Mouse (Mus musculus): ENCODE data around the gene Pold1. TPM values are rescaled to one million over a fixed set of nuclear protein-coding genes. Genes with fewer than 3 reads are reported as not detected.
A peak's percentile ranks its signal among the peaks of the same experiment; 100 is the strongest.

Gene Pold1
- total RNA-seq, 2 experiments from 2014 or later: 90.8 to 214 TPM

- no peak for ATAC-seq (replicated peaks; ENCODE audit: low FRiP score, low TSS enrichment, poor library complexity, severe bottlenecking)
Measured at GRCm38 (mm10) chr7:44531207-44531606, 17.4 kb downstream of the Pold1 start.

DNA sequence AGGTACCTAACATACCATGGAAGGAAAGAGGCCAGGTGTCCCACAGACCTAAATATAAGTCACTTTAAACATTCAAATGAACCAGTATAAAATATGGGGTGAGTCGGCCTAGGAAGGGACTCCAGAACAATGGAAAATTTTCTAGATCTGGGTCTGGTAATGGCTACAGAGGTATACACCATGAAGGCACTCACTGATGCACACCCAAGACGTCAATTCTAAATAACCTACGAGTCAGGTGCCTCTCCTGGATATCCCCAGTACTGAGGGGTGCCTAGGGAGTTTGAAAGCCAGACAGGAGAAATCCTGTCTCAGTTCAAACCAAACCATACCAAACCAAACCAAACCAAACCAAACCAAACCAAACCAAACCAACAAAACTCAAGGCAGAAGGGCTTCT, 18.1 kb downstream of the Pold1 start:
- ATAC-seq (replicated peaks; ENCODE audit: low FRiP score, low TSS enrichment, poor library complexity, severe bottlenecking): no peak

DNA sequence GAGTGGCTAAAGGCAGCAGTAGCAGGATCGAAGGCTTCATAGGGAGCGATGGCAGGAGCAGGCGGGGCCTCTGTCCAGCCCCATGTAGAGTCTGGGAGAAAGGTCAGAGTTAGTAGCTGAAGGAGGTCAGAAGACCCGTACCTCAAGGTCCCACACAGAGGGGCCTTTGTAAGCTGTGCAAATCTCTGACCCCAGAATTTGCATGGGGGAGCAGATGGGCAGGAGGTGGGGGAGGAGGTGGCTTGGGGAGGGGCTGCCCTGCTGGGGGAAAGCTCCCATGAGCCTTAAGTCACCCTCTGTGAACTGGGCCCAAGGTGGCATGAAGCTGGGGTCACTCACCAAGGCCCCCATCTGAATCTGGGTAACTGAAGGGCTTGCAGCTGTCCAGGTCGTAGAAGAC, 19.1 kb downstream of the Pold1 start:
- ATAC-seq (replicated peaks; ENCODE audit: low FRiP score, low TSS enrichment, poor library complexity, severe bottlenecking): no peak

- peak; percentile 77 for ATAC-seq (replicated peaks; ENCODE audit: low FRiP score, low TSS enrichment, poor library complexity, severe bottlenecking)
Measured at GRCm38 (mm10) chr7:44527483-44528398, 20.9 kb downstream of the Pold1 start.

DNA sequence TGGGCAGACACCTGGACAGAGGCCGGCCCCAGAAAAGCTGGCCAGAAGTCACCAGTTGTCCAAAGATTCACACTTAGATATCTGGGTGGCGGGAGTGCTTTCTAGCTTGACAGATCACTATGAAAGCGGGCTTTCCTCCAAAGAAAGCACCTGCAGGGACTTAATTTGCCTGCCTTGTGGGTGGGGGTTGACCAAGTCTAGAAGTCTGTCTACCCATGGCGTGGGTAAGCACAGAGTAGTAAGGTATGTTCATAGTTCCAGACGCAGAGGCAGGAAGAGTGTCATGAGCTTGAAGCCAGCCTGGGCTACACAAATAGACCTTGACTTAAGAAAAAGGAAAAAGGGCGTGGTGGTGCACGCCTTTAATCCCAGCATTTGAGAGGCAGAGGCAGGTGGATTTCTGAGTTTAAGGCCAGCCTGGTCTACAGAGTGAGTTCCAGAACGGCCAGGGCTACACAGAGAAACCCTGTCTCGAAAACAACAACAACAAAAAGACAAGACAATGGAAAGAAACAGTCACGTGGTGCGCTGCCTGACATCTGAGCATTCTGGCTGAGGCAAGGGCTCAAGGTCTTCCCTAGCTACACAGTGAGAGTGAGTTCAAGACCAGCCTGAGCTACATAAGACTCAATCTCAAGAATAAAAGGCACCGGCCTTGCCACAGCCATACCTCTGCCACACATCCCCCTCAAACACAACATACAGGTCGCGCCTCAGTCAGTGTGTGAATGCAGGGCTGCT, 22.1 kb downstream of the Pold1 start:
- no peak for ATAC-seq (replicated peaks; ENCODE audit: low FRiP score, low TSS enrichment, poor library complexity, severe bottlenecking)

GRCm38 (mm10) chr7:44525126-44525832, 23.4 kb downstream of the Pold1 start:
- no peak for ATAC-seq (replicated peaks; ENCODE audit: low FRiP score, low TSS enrichment, poor library complexity, severe bottlenecking)

- no peak for ATAC-seq (replicated peaks; ENCODE audit: low FRiP score, low TSS enrichment, poor library complexity, severe bottlenecking)
Measured at GRCm38 (mm10) chr7:44524502-44524901, 24.1 kb downstream of the Pold1 start, which contains the start of gene Mybpc2. TSS of gene Mybpc2 (minus strand) at chr7:44524656.

DNA sequence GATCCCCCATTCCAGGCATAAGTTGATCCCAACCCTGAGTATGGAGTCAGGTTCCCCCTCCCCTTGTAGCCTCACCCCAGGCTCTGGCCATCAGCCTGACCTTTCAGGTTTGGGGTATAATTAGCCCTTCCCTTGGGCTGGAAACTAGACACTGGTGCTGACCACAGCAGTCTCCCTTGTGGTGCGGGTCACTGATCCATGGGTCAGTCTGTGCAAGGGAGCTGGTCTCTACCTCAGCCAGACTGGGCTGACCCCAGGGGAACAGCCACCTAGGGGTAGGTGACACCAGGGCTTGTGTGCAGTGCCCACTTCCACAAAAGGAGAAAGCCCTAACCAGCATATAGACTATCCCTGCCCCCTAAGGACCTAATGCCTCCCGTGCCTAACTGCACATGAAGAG, 25.6 kb downstream of the Pold1 start:
- ATAC-seq (replicated peaks; ENCODE audit: low FRiP score, low TSS enrichment, poor library complexity, severe bottlenecking): no peak

DNA sequence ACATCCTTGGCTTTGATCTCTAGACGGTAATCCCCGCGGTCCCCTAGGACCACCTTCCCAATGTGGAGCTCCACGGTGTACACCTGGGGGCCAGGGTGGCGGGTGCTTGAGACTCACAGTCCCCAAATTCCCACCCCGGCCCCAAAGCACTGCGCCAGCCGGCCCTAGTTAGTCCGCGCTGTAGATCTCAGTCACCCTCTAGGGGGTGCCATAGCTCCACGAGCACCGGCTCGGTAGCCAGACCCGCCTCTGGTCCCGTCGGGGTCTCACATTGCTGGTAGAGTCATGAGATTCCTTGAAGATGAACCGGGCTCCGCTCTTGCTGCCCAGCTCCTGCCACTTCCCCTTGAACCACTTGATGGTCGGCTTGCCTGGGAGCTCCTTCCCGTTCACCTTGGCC, 26.9 kb downstream of the Pold1 start:
- peak; percentile 50 for ATAC-seq (replicated peaks; ENCODE audit: low FRiP score, low TSS enrichment, poor library complexity, severe bottlenecking)

DNA sequence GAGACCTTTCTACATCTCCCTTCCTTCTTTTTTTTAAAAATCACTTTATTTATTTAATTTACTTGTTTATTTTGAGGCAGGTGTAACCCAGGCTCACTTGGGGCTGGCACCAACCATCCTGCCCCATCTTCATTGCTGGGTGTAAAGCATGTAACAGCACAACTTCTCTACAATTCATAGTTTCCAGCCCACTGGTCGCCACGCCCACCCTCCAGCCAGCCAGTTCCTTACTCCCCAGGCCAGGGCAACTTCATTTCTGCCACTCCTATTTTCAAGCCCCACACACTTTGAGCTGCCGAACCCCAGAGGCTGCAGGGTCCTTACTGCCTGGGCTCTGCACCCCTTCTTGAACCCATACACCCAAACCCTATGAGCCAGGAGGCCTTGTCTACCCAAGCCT, 27.7 kb downstream of the Pold1 start:
- ATAC-seq (replicated peaks; ENCODE audit: low FRiP score, low TSS enrichment, poor library complexity, severe bottlenecking): no peak

DNA sequence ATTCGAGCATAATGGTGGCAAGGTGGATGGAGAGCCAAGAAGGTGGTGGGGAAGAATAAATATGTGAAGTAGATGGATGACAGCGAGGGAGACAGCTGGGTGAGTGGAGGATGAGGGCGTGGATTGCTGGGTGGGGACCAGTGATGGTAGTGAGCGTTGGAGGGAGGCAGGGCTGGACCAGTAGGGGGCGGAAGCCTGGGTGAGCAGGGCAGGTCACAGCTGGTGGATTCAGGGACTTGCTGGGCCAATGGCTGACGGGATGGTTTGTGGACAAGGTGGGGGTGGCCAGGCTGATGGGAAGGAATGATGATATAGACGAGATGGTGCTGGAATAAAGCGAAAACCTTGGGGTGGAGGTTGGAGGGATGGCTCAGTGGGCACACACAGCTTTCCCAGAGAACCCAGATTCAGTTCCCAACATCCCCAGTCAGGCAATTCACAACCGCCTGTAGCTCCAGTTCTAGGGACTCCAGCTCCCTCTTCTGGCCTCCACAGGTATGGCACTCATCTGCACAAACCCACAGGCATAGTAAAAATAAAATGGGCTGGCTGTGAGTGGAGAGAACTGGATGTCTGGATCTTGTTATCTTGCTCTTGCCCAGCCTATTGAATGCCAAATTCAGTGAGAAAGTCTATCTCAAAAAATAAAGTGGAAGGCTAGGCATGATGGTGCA, 29.3 kb downstream of the Pold1 start:
- ATAC-seq (replicated peaks; ENCODE audit: low FRiP score, low TSS enrichment, poor library complexity, severe bottlenecking): 0 out of 2 replicates have a peak, but pooled peaks have one; percentile 35

GRCm38 (mm10) chr7:44507491-44507890, 41.2 kb downstream of the Pold1 start:
- no peak for ATAC-seq (replicated peaks; ENCODE audit: low FRiP score, low TSS enrichment, poor library complexity, severe bottlenecking)

GRCm38 (mm10) chr7:44501563-44502115, 47.0 kb downstream of the Pold1 start:
- ATAC-seq (replicated peaks; ENCODE audit: low FRiP score, low TSS enrichment, poor library complexity, severe bottlenecking): peak; percentile 53

GRCm38 (mm10) chr7:44500046-44500445, 48.6 kb downstream of the Pold1 start:
- ATAC-seq (replicated peaks; ENCODE audit: low FRiP score, low TSS enrichment, poor library complexity, severe bottlenecking): no peak

DNA sequence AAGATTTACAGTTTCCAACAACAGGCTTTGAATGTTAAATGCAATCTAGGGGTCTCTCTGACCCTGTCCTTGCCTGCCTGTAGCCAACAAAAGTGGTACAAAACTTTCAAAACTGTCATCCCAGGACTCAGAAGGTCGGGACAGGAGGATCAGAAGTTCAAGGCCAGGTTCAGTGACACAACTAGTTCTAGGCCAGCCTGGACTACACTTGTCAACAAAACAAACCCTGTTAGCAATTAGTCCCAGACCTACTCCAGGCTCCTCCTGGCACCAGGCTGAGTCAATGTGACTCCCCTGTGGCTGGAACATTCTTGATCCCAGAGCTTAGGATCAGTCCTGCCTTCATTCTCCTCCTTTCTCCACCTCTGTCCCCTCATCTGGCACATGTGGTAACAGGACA, 49.7 kb downstream of the Pold1 start:
- ATAC-seq (replicated peaks; ENCODE audit: low FRiP score, low TSS enrichment, poor library complexity, severe bottlenecking): no peak

DNA sequence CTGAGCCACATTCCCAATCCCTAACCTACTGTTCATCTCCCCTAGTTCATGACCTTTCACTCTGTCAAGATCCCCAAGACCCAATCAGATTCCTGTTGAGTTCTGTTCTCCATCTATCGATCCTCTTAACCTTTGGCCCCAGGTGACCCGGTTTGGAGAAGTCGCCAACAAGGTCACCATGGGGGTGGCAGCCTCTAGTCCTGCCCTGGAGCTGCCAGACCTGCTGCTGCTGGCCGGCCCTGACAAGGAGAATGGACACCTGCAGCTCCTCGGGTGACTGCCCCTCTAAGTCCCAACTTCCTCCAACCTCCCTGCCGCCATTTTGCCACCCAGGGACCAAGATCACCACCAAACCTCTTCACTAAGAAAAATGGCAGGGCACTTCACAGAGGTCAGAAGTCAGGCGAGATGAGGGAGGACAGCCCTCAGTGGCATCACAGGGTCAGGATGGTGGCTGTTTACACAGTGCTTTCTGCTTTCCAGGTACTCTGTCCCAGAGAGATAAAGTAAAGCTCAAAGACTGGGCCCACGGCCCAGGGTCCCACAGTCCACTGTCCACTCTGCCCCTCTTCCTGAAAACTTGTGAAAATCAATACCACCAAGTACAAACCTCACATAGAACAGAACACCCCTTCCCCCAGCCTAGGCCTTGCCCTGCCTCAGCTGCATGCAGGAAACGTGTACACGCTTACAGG, 51.1 kb downstream of the Pold1 start:
- no peak for ATAC-seq (replicated peaks; ENCODE audit: low FRiP score, low TSS enrichment, poor library complexity, severe bottlenecking)

GRCm38 (mm10) chr7:44496771-44497109, 51.9 kb downstream of the Pold1 start:
- ATAC-seq (replicated peaks; ENCODE audit: low FRiP score, low TSS enrichment, poor library complexity, severe bottlenecking): peak; percentile 43; the same call in 1 of the 2 replicates

DNA sequence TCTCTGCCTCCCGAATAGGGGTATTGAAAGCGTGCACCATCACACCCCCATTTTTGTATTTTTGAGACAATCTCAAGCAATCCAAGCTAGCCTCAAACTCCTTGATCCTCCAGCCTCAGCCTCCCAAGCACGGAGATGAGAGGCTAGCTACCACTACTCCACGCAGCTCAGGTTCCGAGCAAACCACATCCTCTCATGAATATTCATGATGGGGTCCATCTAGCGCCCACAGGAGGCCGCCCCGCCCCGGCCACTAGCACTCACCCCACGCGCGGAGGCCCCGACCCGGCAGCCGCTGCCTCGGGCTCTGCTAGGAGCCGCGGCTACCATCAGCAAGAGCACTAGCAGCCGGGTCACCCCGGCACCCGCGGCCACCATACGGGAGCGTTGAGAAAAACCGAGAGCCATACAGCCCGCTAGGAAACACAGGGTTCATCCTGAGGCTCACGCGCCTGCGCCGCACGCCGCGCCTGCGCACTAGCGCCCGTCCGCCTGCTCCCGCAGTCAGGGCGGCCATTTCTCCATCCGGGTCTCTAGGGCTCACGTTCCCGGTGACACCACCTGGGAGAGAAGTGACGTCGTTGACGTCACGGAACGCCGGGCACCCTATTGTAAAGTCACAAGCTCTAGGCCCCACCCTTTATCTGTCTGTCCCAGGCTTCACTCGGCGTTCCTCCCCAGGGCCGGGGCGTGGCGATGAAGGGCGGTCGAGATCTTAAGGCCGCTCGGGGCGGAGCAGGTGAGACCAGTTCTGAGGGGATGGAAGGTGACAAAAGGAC, 52.5 kb downstream of the Pold1 start, which contains the start of the genes Emc10 and Fam71e1:
Emc10 (minus strand) TSS at position 538 of the 779 bp plus-strand sequence.
Fam71e1 (plus strand) TSS at position 590 of the 779 bp plus-strand sequence.
- ATAC-seq (replicated peaks; ENCODE audit: low FRiP score, low TSS enrichment, poor library complexity, severe bottlenecking): peak; percentile 95
